Mouse (Mus musculus): ENCODE data around the gene Lmx1a. TPM values are rescaled to one million over a fixed set of nuclear protein-coding genes. Genes with fewer than 3 reads are reported as not detected.

Gene Lmx1a
- polyA plus RNA-seq, 1 experiment from 2014 or later, result 0.10 TPM

DNA sequence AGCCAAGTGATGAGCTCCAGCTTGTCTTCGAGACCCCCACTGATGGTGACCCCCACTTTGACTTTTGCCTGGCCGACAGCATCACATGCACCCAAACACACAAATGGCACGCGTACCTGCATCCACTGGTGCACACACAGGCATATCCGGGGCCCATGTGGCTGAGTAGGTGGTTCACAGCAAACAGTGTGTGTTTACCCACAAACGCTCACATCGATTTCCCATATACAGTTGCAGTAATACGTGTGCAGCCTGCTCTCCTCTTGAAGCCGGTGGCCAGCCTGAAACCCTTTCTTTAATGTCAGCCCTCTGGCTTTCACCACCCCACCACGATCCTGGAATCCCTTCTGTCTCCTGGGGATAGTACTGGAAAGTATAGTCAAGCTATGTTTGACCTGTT lies 71.3 kb downstream of the Lmx1a start:
- WGBS, result 86% methylated on average over 10 of the region's 10 CpGs
- H3K36me3 ChIP-seq (ENCODE audit: control insufficient read depth, insufficient read depth, low read length), result no peaks in the 10 kb centered on the region
- ATAC-seq (ENCODE audit: insufficient read depth, low FRiP score), result no peak

DNA sequence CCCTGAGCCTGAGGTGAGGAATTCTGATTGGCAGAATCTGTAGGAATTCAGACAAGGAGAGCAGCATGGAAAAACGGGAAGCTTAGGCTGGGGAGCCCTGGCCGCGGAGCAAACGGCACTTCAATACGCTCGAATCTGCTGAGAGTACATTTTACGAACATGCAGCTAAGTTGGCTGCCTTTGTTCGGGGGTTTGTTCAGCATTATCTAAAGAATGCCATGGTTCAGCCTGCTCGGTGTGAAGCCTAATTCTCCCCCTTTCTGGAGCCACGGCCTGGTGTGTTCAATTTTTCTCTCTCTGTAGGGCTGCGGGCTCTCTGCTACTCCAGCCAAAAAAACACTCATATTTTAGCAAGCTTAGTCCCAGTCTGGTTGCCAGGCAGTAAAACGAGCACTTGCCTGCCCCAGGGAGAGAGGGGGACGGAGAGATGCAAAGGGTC lies 72.8 kb downstream of the Lmx1a start:
- H3K4me1 ChIP-seq (ENCODE audit: control insufficient read depth, insufficient read depth, low read length), result no peaks in the 10 kb centered on the region
- H3K4me3 ChIP-seq (replicated peaks; ENCODE audit: low read length), result no peak overlapping the region
- WGBS, result 25% methylated on average over 13 of the region's 13 CpGs
- no peak overlapping the region for H3K4me2 ChIP-seq (ENCODE audit: low read depth, low read length)
- ATAC-seq (ENCODE audit: insufficient read depth, low FRiP score), result no peak
- H3K36me3 ChIP-seq (ENCODE audit: control insufficient read depth, insufficient read depth, low read length), result no peaks in the 10 kb centered on the region
- no peak overlapping the region for H3K27ac ChIP-seq (ENCODE audit: low read length)
- no peaks in the 10 kb centered on the region for H3K27me3 ChIP-seq (ENCODE audit: control insufficient read depth, insufficient read depth, low read length)
- no peaks in the 10 kb centered on the region for H3K9me3 ChIP-seq (replicated peaks; ENCODE audit: control insufficient read depth, low read length)
- no peak overlapping the region for H3K9ac ChIP-seq (ENCODE audit: low read length)

More for the DNA sequence above, 71.3 kb downstream of the Lmx1a start:
- Histone ChIP-seq H3K27me3 (ENCODE audit: control insufficient read depth, insufficient read depth, low read length) (no peaks in the 10 kb centered on the region), H3K27ac (ENCODE audit: low read length) (no peak overlapping the region), H3K9ac (ENCODE audit: low read length) (no peak overlapping the region), H3K9me3 (replicated peaks; ENCODE audit: control insufficient read depth, low read length) (no peaks in the 10 kb centered on the region), H3K4me1 (ENCODE audit: control insufficient read depth, insufficient read depth, low read length) (no peaks in the 10 kb centered on the region), H3K4me2 (ENCODE audit: low read depth, low read length) (no peak overlapping the region), H3K4me3 (replicated peaks; ENCODE audit: low read length) (no peak overlapping the region)

DNA sequence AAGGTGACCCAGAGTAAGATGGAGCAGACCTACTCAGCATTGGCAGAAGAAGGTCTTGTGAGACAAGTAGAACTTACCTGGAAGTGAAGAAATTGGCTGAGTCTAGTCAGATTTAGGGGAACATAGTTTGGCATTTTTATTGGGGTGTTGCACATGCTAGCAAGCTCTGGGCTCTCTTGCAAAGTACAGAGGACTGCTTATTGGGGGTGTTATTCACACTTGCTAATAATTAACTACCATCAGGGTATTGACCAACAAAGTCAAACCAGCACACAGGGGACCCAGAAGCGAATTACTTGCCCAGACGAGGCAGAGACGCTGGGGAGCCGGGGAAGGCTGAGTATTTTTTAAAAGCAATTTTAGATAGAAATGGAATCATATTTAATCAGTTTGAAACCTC lies 77.6 kb downstream of the Lmx1a start:
- WGBS, result 72% methylated on average over 4 of the region's 4 CpGs
- no peaks in the 10 kb centered on the region for H3K36me3 ChIP-seq (ENCODE audit: control insufficient read depth, insufficient read depth, low read length)
- no peak overlapping the region for H3K4me3 ChIP-seq (replicated peaks; ENCODE audit: low read length)
- no peaks in the 10 kb centered on the region for H3K9me3 ChIP-seq (replicated peaks; ENCODE audit: control insufficient read depth, low read length)
- no peak overlapping the region for H3K4me2 ChIP-seq (ENCODE audit: low read depth, low read length)
- ATAC-seq (ENCODE audit: insufficient read depth, low FRiP score), result no peak
- H3K9ac ChIP-seq (ENCODE audit: low read length), result no peak overlapping the region
- no peak overlapping the region for H3K27ac ChIP-seq (ENCODE audit: low read length)
- no peaks in the 10 kb centered on the region for H3K27me3 ChIP-seq (ENCODE audit: control insufficient read depth, insufficient read depth, low read length)
- H3K4me1 ChIP-seq (ENCODE audit: control insufficient read depth, insufficient read depth, low read length), result no peaks in the 10 kb centered on the region

DNA sequence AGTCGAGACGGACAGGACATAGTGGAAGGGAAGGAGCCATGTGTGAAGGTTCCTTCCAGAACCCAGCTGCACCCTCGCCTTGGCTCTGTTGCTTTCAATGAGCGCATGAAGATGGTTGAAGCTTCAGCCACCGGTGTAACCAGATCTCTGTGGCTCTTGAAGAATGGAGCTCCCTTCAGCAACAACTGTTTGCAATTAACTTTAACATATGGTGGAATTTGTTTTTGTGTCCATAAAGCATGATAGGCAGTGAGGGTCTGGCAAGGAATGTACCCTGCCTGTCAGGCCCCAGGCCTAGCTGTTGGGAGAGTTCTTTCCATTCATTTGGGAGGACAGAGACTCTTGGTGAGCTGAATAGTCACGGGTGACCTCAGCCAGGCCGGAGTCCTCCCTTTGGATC lies 81.4 kb downstream of the Lmx1a start:
- WGBS, result 90% methylated on average over 7 of the region's 7 CpGs
- Histone ChIP-seq H3K4me3 (replicated peaks; ENCODE audit: low read length) (no peak overlapping the region), H3K36me3 (ENCODE audit: control insufficient read depth, insufficient read depth, low read length) (no peaks in the 10 kb centered on the region), H3K9me3 (replicated peaks; ENCODE audit: control insufficient read depth, low read length) (no peaks in the 10 kb centered on the region), H3K27ac (ENCODE audit: low read length) (no peak overlapping the region), H3K27me3 (ENCODE audit: control insufficient read depth, insufficient read depth, low read length) (no peaks in the 10 kb centered on the region), H3K4me2 (ENCODE audit: low read depth, low read length) (no peak overlapping the region), H3K9ac (ENCODE audit: low read length) (no peak overlapping the region), H3K4me1 (ENCODE audit: control insufficient read depth, insufficient read depth, low read length) (no peaks in the 10 kb centered on the region)
- ATAC-seq (ENCODE audit: insufficient read depth, low FRiP score), result no peak

DNA sequence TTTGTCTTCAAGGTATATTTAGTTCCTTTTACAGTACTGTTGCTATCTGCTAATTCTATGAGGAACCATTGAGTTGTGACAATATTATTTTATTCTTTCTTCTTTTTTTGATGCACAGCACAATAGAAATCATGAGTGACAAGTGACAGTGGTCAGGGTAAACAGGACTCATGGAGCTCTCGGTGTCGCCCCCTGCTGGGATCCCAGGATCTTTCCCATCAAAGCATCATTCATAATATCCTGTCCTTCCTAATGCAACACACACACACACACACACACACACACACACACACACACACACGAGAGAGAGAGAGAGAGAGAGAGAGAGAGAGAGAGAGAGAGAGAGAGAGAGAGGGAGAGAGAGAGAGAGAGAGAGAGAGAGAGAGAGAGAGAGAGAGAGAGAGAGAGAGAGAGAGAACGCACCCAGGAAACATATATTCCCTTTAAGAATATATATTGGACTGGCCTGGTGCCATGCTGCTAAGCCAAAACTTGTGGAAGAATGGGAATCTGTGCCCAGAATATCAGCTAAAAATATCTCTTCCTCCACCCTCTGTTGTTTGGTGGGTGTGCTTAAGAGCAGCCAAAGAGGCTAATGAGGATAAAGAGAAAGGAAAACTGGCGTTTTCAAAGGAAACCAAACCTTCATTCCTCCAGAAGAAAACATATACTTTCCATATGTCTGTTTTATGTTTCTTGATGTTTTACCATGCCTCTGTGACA lies 90.9 kb downstream of the Lmx1a start:
- Histone ChIP-seq H3K9ac (ENCODE audit: low read length) (no peak overlapping the region), H3K27ac (ENCODE audit: low read length) (no peak overlapping the region)
- 63% methylated on average over 4 of the region's 5 CpGs for WGBS

DNA sequence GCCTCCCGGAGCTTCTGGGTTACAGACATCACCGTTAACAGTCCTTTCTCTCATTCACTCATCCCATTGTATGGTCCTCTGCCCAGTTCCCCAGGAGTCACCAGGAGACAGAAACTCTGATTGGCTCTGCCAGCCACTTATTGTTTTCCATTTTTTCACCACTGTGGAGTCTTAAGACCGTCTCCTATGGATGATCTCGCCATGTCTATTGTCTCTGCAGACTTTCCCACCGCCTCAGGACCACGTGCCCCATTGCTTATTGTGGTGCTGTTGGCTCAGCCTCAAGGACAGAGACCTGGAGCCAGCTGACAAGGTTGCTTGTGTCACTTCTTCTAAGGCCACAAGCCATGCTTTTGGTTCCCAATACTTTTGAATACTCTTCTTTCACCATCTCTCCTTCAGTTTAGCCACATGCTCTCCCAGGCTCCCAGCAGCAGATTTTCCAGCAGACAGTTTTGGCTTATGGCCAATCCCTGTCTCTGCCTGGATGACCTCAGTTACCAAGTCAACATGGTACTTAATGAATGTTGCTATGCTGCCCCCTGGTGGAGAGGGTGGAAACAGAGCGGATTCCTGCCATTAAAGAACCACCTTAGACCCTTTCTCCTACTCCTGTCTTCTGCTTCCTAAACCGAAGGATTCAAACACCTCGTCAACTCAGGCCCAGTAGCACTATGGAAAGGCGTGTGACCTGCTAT lies 92.9 kb downstream of the Lmx1a start:
- H3K9ac ChIP-seq (ENCODE audit: low read length), result no peak overlapping the region
- peaks cover 5% of the 10 kb centered on the region; the same call in 1 of the 2 replicates for H3K27me3 ChIP-seq (ENCODE audit: control insufficient read depth, insufficient read depth, low read length)
- H3K4me3 ChIP-seq (replicated peaks; ENCODE audit: low read length), result no peak overlapping the region
- no peaks in the 10 kb centered on the region for H3K9me3 ChIP-seq (replicated peaks; ENCODE audit: control insufficient read depth, low read length)
- WGBS, result 62% methylated on average over 10 of the region's 10 CpGs
- no peaks in the 10 kb centered on the region for H3K36me3 ChIP-seq (ENCODE audit: control insufficient read depth, insufficient read depth, low read length)
- no peak overlapping the region for H3K4me2 ChIP-seq (ENCODE audit: low read depth, low read length)
- H3K4me1 ChIP-seq (ENCODE audit: control insufficient read depth, insufficient read depth, low read length), result peaks cover 3% of the 10 kb centered on the region; the same call in 1 of the 2 replicates
- ATAC-seq (ENCODE audit: insufficient read depth, low FRiP score), result no peak
- no peak overlapping the region for H3K27ac ChIP-seq (ENCODE audit: low read length)

More for the DNA sequence above, 90.9 kb downstream of the Lmx1a start:
- H3K4me1 ChIP-seq (ENCODE audit: control insufficient read depth, insufficient read depth, low read length), result peaks cover 3% of the 10 kb centered on the region; the same call in 1 of the 2 replicates
- no peaks in the 10 kb centered on the region for H3K27me3 ChIP-seq (ENCODE audit: control insufficient read depth, insufficient read depth, low read length)
- no peak for ATAC-seq (ENCODE audit: insufficient read depth, low FRiP score)
- H3K4me3 ChIP-seq (replicated peaks; ENCODE audit: low read length), result no peak overlapping the region
- no peak overlapping the region for H3K4me2 ChIP-seq (ENCODE audit: low read depth, low read length)
- H3K36me3 ChIP-seq (ENCODE audit: control insufficient read depth, insufficient read depth, low read length), result no peaks in the 10 kb centered on the region
- H3K9me3 ChIP-seq (replicated peaks; ENCODE audit: control insufficient read depth, low read length), result no peaks in the 10 kb centered on the region

DNA sequence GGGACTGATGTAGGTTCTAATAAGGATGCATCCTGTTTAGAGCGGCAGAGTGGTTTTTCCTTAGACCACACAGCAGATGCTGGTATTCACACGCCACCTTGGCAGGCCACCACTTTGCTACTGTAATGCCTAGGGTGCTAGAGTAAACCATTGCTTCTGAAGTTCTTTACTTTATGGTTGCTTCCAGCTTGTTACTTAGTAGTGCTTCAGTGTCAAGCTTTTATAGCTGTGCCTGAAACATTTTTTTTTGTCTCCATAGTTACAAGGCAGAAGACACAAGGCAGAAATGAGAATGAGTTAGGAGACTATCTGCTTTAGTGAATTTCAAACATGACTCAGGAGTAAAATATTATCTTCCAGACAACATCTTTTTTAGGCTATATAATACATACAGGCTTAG lies 95.0 kb downstream of the Lmx1a start:
- Histone ChIP-seq H3K4me2 (ENCODE audit: low read depth, low read length) (no peak overlapping the region), H3K36me3 (ENCODE audit: control insufficient read depth, insufficient read depth, low read length) (no peaks in the 10 kb centered on the region), H3K4me1 (ENCODE audit: control insufficient read depth, insufficient read depth, low read length) (peaks cover 3% of the 10 kb centered on the region; the same call in 1 of the 2 replicates), H3K4me3 (replicated peaks; ENCODE audit: low read length) (no peak overlapping the region), H3K9ac (ENCODE audit: low read length) (no peak overlapping the region), H3K9me3 (replicated peaks; ENCODE audit: control insufficient read depth, low read length) (no peaks in the 10 kb centered on the region), H3K27me3 (ENCODE audit: control insufficient read depth, insufficient read depth, low read length) (peaks cover 5% of the 10 kb centered on the region; the same call in 1 of the 2 replicates), H3K27ac (ENCODE audit: low read length) (no peak overlapping the region)
- ATAC-seq (ENCODE audit: insufficient read depth, low FRiP score), result no peak
- WGBS, result 60% methylated on average over 2 of the region's 2 CpGs

DNA sequence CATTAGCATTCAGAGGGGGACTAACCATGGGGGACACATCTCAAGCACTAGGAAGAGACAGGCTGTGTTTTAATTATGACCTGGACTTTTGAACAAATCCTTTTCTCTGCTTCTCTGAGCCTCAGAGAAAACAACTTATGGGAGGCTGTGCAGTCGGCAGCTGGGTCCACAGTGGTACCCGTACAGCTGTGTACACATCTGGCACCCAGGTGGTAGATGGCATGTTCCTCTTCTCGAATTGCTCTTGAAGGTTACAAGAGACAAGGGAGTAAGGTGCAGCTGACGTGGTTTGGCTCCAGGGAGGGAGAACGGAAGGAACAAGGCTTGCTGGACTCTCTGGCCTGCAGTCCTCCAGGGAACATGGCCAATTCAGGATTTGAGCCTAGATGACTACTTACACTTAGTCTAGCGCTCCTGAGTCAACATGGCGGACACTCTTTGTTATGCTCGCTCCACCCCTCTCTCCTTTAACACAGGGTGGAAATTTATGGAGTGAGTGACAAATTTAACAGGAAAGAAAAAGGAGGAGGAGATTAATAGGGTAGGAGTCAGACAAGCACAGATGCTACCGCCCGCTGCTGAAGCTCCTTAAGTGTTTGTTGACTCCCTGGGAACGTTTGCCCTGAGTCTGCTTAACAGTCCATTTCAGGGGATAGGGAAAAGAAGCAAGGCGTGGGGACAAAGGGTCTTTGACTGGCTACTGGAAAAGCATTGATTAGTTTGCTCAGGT lies 99.8 kb downstream of the Lmx1a start:
- Histone ChIP-seq H3K9ac (ENCODE audit: low read length) (no peak overlapping the region), H3K36me3 (ENCODE audit: control insufficient read depth, insufficient read depth, low read length) (no peaks in the 10 kb centered on the region), H3K4me2 (ENCODE audit: low read depth, low read length) (no peak overlapping the region), H3K9me3 (replicated peaks; ENCODE audit: control insufficient read depth, low read length) (no peaks in the 10 kb centered on the region), H3K27me3 (ENCODE audit: control insufficient read depth, insufficient read depth, low read length) (peaks cover 5% of the 10 kb centered on the region; the same call in 1 of the 2 replicates), H3K4me3 (replicated peaks; ENCODE audit: low read length) (no peak overlapping the region), H3K4me1 (ENCODE audit: control insufficient read depth, insufficient read depth, low read length) (no peaks in the 10 kb centered on the region), H3K27ac (ENCODE audit: low read length) (no peak overlapping the region)
- no peak for ATAC-seq (ENCODE audit: insufficient read depth, low FRiP score)
- WGBS, result 43% methylated on average over 12 of the region's 12 CpGs

DNA sequence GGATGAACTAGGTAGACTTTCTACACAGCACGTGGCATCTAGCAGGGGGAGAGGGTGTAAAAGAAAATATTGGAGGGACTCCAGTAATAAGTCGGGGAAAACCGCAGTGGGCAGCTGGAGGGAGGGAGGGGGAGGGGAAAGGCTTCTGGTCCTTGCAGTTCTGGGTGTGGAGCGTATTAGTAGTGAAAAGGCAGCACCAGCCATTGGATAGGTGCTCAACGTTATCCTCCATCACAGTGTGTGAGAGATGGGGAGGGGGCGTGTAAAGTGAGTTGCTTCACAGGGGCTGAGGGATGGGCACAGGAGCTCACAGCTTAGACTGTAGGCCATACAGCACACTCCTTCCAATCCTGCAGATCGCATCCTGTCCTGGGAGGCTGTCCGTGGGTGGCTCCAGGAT lies 100.4 kb downstream of the Lmx1a start:
- peaks cover 5% of the 10 kb centered on the region; the same call in 1 of the 2 replicates for H3K27me3 ChIP-seq (ENCODE audit: control insufficient read depth, insufficient read depth, low read length)
- H3K4me1 ChIP-seq (ENCODE audit: control insufficient read depth, insufficient read depth, low read length), result no peaks in the 10 kb centered on the region
- no peaks in the 10 kb centered on the region for H3K9me3 ChIP-seq (replicated peaks; ENCODE audit: control insufficient read depth, low read length)
- 53% methylated on average over 8 of the region's 8 CpGs for WGBS
- ATAC-seq (ENCODE audit: insufficient read depth, low FRiP score), result no peak
- H3K27ac ChIP-seq (ENCODE audit: low read length), result no peak overlapping the region
- no peak overlapping the region for H3K4me2 ChIP-seq (ENCODE audit: low read depth, low read length)
- no peaks in the 10 kb centered on the region for H3K36me3 ChIP-seq (ENCODE audit: control insufficient read depth, insufficient read depth, low read length)
- no peak overlapping the region for H3K9ac ChIP-seq (ENCODE audit: low read length)
- H3K4me3 ChIP-seq (replicated peaks; ENCODE audit: low read length), result no peak overlapping the region

Data from stomach, embryonic 16.5 days (tissue).